Mouse (Mus musculus) embryonic facial prominence, embryonic 11.5 days (tissue): Measurements from ENCODE around the gene Mmrn1. TPM values are rescaled to one million over a fixed set of nuclear protein-coding genes. Genes with fewer than 3 reads are reported as not detected.

Experiments
- ATAC-seq: fragments of 200-750 bp; cut with Nextera tagmentation; replicated peaks from 2 replicates; pipeline ENCODE4 v1.8.0; 2017; ENCODE audit warnings: low read depth; ENCODE audit not compliant: insufficient number of reproducible peaks, low FRiP score, low TSS enrichment
- DNase-seq: peaks from one replicate; pipeline ENCODE4 v3.0.0-alpha.2; 2015; ENCODE audit warnings: low spot score
- H3K27ac ChIP-seq: fragments of 300-500 bp; sonication (generic); replicated peaks from 2 replicates; pipeline ENCODE4 v1.5.1; 2014; ENCODE audit warnings: mild to moderate bottlenecking, low read depth, low read length, control low read depth
- H3K27me3 ChIP-seq: fragments of 300-500 bp; sonication (generic); 2 replicates; pipeline ENCODE4 v1.6.1; 2014; ENCODE audit warnings: mild to moderate bottlenecking, low read length, moderate library complexity, mixed read lengths; ENCODE audit not compliant: control insufficient read depth, insufficient read depth
- H3K36me3 ChIP-seq: fragments of 300-500 bp; sonication (generic); replicated peaks from 2 replicates; pipeline ENCODE4 v1.6.1; 2014; ENCODE audit warnings: low read depth, mild to moderate bottlenecking, low read length, moderate library complexity, mixed read lengths; ENCODE audit not compliant: control insufficient read depth, insufficient read depth
- H3K4me1 ChIP-seq: fragments of 300-500 bp; sonication (generic); 2 replicates; pipeline ENCODE4 v1.6.1; 2014; ENCODE audit warnings: low read length, mixed read lengths; ENCODE audit not compliant: control insufficient read depth, insufficient read depth
- H3K4me2 ChIP-seq: fragments of 300-500 bp; sonication (generic); 2 replicates; pipeline ENCODE4 v1.6.1; 2014; ENCODE audit warnings: low read depth, mild to moderate bottlenecking, control low read depth, low read length, moderate library complexity
- H3K4me3 ChIP-seq: fragments of 300-500 bp; sonication (generic); 2 replicates; pipeline ENCODE4 v1.5.1; 2014; ENCODE audit warnings: low read depth, low read length, control low read depth
- H3K9ac ChIP-seq: fragments of 300-500 bp; sonication (generic); replicated peaks from 2 replicates; pipeline ENCODE4 v1.6.1; 2014; ENCODE audit warnings: mild to moderate bottlenecking, control low read depth, low read length
- H3K9me3 ChIP-seq: fragments of 300-500 bp; sonication (generic); replicated peaks from 2 replicates; pipeline ENCODE4 v1.6.1; 2016; ENCODE audit warnings: mild to moderate bottlenecking, low read length, inconsistent platforms, mixed read lengths; ENCODE audit not compliant: control insufficient read depth
- WGBS: fragments of 180-500 bp; shearing (Covaris S2); extraction: QIAGEN DNeasy Blood & Tissue Kit; methylation state at CpG from one replicate; pipeline ENCODE4 v1.1.7; 2014; 5-methylcytosine and 5-hydroxymethylcytosine counted together
- polyA plus RNA-seq: library from polyadenylated mRNA; unstranded; fragments of >200 nt; fragmentation: Nextera tagmentation; extraction: Ambion mirVana; gene quantifications from 2 replicates; pipeline ENCODE4 v1.2.1, GENCODE M21; 2014

Gene Mmrn1
- polyA plus RNA-seq, 1 experiment from 2014 or later: 8.5 TPM

GRCm38 (mm10) chr6:60993386-60994108, 68.8 kb downstream of the Mmrn1 start:
- H3K9me3 ChIP-seq: no peaks in the 10 kb centered on the region
- no peak overlapping the region for H3K9ac ChIP-seq
- no peaks in the 10 kb centered on the region for H3K27me3 ChIP-seq
- no peaks in the 10 kb centered on the region for H3K36me3 ChIP-seq
- ATAC-seq (no peak), DNase-seq (no peak)
- H3K4me1 ChIP-seq: no peaks in the 10 kb centered on the region
- H3K4me3 ChIP-seq: no peak overlapping the region
- no peak overlapping the region for H3K27ac ChIP-seq
- H3K4me2 ChIP-seq: no peak overlapping the region
- 68% methylated on average over 4 of the region's 4 CpGs for WGBS

GRCm38 (mm10) chr6:60994114-60994513, 69.3 kb downstream of the Mmrn1 start:
- Histone ChIP-seq H3K27ac (no peak overlapping the region), H3K9ac (no peak overlapping the region), H3K4me2 (no peak overlapping the region), H3K9me3 (no peaks in the 10 kb centered on the region), H3K4me3 (no peak overlapping the region), H3K4me1 (no peaks in the 10 kb centered on the region), H3K27me3 (no peaks in the 10 kb centered on the region), H3K36me3 (no peaks in the 10 kb centered on the region)
- 9% methylated on average over 6 of the region's 6 CpGs for WGBS
- no peak for DNase-seq
- ATAC-seq: no peak

GRCm38 (mm10) chr6:60994521-60994920, 69.7 kb downstream of the Mmrn1 start:
- Histone ChIP-seq H3K4me2 (no peak overlapping the region), H3K9ac (no peak overlapping the region), H3K4me3 (no peak overlapping the region), H3K36me3 (no peaks in the 10 kb centered on the region), H3K27me3 (no peaks in the 10 kb centered on the region), H3K27ac (no peak overlapping the region), H3K9me3 (no peaks in the 10 kb centered on the region), H3K4me1 (no peaks in the 10 kb centered on the region)
- WGBS: 47% methylated on average over 10 of the region's 10 CpGs
- DNase-seq (no peak), ATAC-seq (no peak)

GRCm38 (mm10) chr6:60995596-60995995, 70.8 kb downstream of the Mmrn1 start:
- H3K9ac ChIP-seq: no peak overlapping the region
- H3K4me3 ChIP-seq: no peak overlapping the region
- H3K4me1 ChIP-seq: no peaks in the 10 kb centered on the region
- no peaks in the 10 kb centered on the region for H3K36me3 ChIP-seq
- ATAC-seq: no peak
- H3K4me2 ChIP-seq: no peak overlapping the region
- 72% methylated on average over 6 of the region's 6 CpGs for WGBS
- no peak for DNase-seq
- H3K27ac ChIP-seq: no peak overlapping the region
- H3K9me3 ChIP-seq: no peaks in the 10 kb centered on the region
- no peaks in the 10 kb centered on the region for H3K27me3 ChIP-seq

- H3K36me3 ChIP-seq: no peaks in the 10 kb centered on the region
- H3K4me1 ChIP-seq: no peaks in the 10 kb centered on the region
- no peaks in the 10 kb centered on the region for H3K27me3 ChIP-seq
- H3K27ac ChIP-seq: no peak overlapping the region
- DNase-seq (no peak), ATAC-seq (no peak)
- no peak overlapping the region for H3K9ac ChIP-seq
- no peak overlapping the region for H3K4me3 ChIP-seq
- no peak overlapping the region for H3K4me2 ChIP-seq
- no peaks in the 10 kb centered on the region for H3K9me3 ChIP-seq
- 68% methylated on average over 1 of the region's 1 CpGs for WGBS
Measured at GRCm38 (mm10) chr6:60996328-60996727, 71.6 kb downstream of the Mmrn1 start.

GRCm38 (mm10) chr6:61001003-61001790, 76.4 kb downstream of the Mmrn1 start:
- Histone ChIP-seq H3K9me3 (no peaks in the 10 kb centered on the region), H3K36me3 (no peaks in the 10 kb centered on the region), H3K27ac (no peak overlapping the region), H3K9ac (no peak overlapping the region), H3K4me1 (no peaks in the 10 kb centered on the region), H3K27me3 (no peaks in the 10 kb centered on the region), H3K4me3 (no peak overlapping the region), H3K4me2 (no peak overlapping the region)
- ATAC-seq: no peak
- 88% methylated on average over 6 of the region's 6 CpGs for WGBS
- no peak for DNase-seq

- no peaks in the 10 kb centered on the region for H3K36me3 ChIP-seq
- no peak for DNase-seq
- H3K27me3 ChIP-seq: no peaks in the 10 kb centered on the region
- no peak overlapping the region for H3K4me3 ChIP-seq
- no peak for ATAC-seq
- 61% methylated on average over 3 of the region's 3 CpGs for WGBS
- H3K9ac ChIP-seq: no peak overlapping the region
- H3K27ac ChIP-seq: no peak overlapping the region
- no peak overlapping the region for H3K4me2 ChIP-seq
- no peaks in the 10 kb centered on the region for H3K9me3 ChIP-seq
- no peaks in the 10 kb centered on the region for H3K4me1 ChIP-seq
Measured at GRCm38 (mm10) chr6:61003916-61004765, 79.4 kb downstream of the Mmrn1 start.
